Mouse (Mus musculus): ENCODE measurements at regions not wholly inside any gene's neighbourhood (a gene's known extent, or its start where the extent isn't known, plus 50 kb on each side); places are given as distances from the start of the nearest gene placed in this dataset.
"Not testable (repeated sequence)": the region's sequence is repeated elsewhere in the genome, so short reads cannot be mapped to it uniquely, and the experiment has no call there.

GRCm38 (mm10) chr8:20436956-20437355 lies 73.9 kb upstream of the Gm15319 start:
- not testable (repeated sequence) for H3K9me3 ChIP-seq (ENCODE audit: low read length); H3K4me3 ChIP-seq (replicated peaks; ENCODE audit: low read length); H3K36me3 ChIP-seq (ENCODE audit: insufficient read depth, low read length); H3K4me1 ChIP-seq (replicated peaks; ENCODE audit: low read depth, low read length); H3K27me3 ChIP-seq (ENCODE audit: insufficient read depth, low read length)

GRCm38 (mm10) chr8:20433236-20433635 lies 70.2 kb upstream of the Gm15319 start:
- H3K27me3 ChIP-seq (ENCODE audit: insufficient read depth, low read length); H3K9me3 ChIP-seq (ENCODE audit: low read length); H3K36me3 ChIP-seq (ENCODE audit: insufficient read depth, low read length); H3K4me3 ChIP-seq (replicated peaks; ENCODE audit: low read length); H3K4me1 ChIP-seq (replicated peaks; ENCODE audit: low read depth, low read length): not testable (repeated sequence)

GRCm38 (mm10) chr8:20429469-20429868 lies 66.5 kb upstream of the Gm15319 start:
- H3K9me3 ChIP-seq (ENCODE audit: low read length); H3K36me3 ChIP-seq (ENCODE audit: insufficient read depth, low read length); H3K4me3 ChIP-seq (replicated peaks; ENCODE audit: low read length); H3K27me3 ChIP-seq (ENCODE audit: insufficient read depth, low read length); H3K4me1 ChIP-seq (replicated peaks; ENCODE audit: low read depth, low read length): not testable (repeated sequence)

GRCm38 (mm10) chr8:20424903-20425222 lies 61.9 kb upstream of the Gm15319 start:
- not testable (repeated sequence) for H3K4me1 ChIP-seq (replicated peaks; ENCODE audit: low read depth, low read length); H3K27me3 ChIP-seq (ENCODE audit: insufficient read depth, low read length); H3K36me3 ChIP-seq (ENCODE audit: insufficient read depth, low read length); H3K9me3 ChIP-seq (ENCODE audit: low read length)
- peak overlapping the region; percentile 67 for H3K4me3 ChIP-seq (replicated peaks; ENCODE audit: low read length)

GRCm38 (mm10) chr8:20424104-20424902 lies 61.3 kb upstream of the Gm15319 start:
- TF ChIP-seq CTCF (conservative IDR thresholded peaks at IDR 0.05; ENCODE audit: low read length), result peak; percentile 73

GRCm38 (mm10) chr8:20420807-20421206 lies 57.8 kb upstream of the Gm15319 start:
- not testable (repeated sequence) for H3K4me3 ChIP-seq (replicated peaks; ENCODE audit: low read length); H3K27me3 ChIP-seq (ENCODE audit: insufficient read depth, low read length); H3K9me3 ChIP-seq (ENCODE audit: low read length); H3K36me3 ChIP-seq (ENCODE audit: insufficient read depth, low read length); H3K4me1 ChIP-seq (replicated peaks; ENCODE audit: low read depth, low read length)

More at GRCm38 (mm10) chr8:20424104-20424902, 61.3 kb upstream of the Gm15319 start:
- H3K4me1 ChIP-seq (replicated peaks; ENCODE audit: low read depth, low read length); H3K27me3 ChIP-seq (ENCODE audit: insufficient read depth, low read length); H3K9me3 ChIP-seq (ENCODE audit: low read length); H3K36me3 ChIP-seq (ENCODE audit: insufficient read depth, low read length): not testable (repeated sequence)
- H3K4me3 ChIP-seq (replicated peaks; ENCODE audit: low read length), result peak overlapping the region; percentile 74

Data from E14TG2a.4 (cell line).